In the genomic region with DNA sequence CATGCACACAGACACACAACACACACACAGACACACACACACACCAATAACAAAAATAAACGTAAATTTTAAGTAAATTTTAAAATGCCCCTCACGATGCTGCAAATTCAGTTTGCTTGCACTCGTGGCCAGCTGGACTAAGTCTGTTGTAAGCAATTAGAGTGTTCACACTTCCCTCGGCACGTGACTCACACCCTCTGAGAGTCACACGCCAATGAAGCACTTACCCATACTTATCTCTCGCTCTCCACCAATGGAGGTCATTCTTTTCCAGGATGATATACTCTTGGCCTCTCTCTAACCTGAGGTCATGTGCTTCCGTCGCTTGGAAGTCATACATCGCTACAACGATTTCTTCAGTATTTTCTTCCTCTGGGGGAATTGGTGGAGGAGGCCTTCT, we compare ENCODE assay signal across 29 mouse cellular contexts. TPM values are rescaled to one million over a fixed set of nuclear protein-coding genes. Genes with fewer than 3 reads are reported as not detected.
DNase-seq lines count a peak whose midpoint lies in the region; ATAC-seq and TF ChIP-seq lines count a peak whose summit lies in the region.
"Had no signal": no experiment of that assay in that cellular context is flagged by ENCODE, and none has a peak within 500 bp of the region (broad histone marks: within the 10 kb centered on the region; RNA-seq: fewer than 3 reads in every experiment).

No protein-coding gene starts in this region.

- peaks cover 4% of the 10 kb centered on the region for H3K4me1 ChIP-seq in heart, postnatal 0 days (ENCODE audit: control insufficient read depth, insufficient read depth)
- peaks cover 20% of the 10 kb centered on the region for H3K4me1 ChIP-seq in bone marrow macrophage, adult 2 months (ENCODE audit: control insufficient read depth, insufficient read depth, low read length)
- H3K4me1 ChIP-seq: embryonic facial prominence, embryonic 12.5 days; embryonic facial prominence, embryonic 15.5 days; heart, embryonic 10.5 days; hindbrain, embryonic 10.5 days; hindbrain, embryonic 13.5 days; intestine, embryonic 15.5 days had no signal

- peak; percentile 31 for DNase-seq in heart, postnatal 0 days (ENCODE audit: low spot score)
- DNase-seq in heart, postnatal 25 days (ENCODE audit: low spot score), result no peak
- no peak for DNase-seq in Muller cell, postnatal 12 days (ENCODE audit: inconsistent ontology term)
- no peak for DNase-seq in kidney, adult 9 months
- DNase-seq: adrenal gland, postnatal 10 days; adrenal gland, postnatal 36 days; cerebellum, adult 11 months; cerebellum, adult 2 months; cerebellum, adult 9-11 months; cerebellum, postnatal 25 days; gastrocnemius, postnatal 36 days; heart, adult 2 months; heart, postnatal 36 days; kidney, adult 11 months had no signal

- peaks cover 8% of the 10 kb centered on the region; the same call in 1 of the 2 replicates for H3K36me3 ChIP-seq in heart, postnatal 0 days (replicated peaks; ENCODE audit: control insufficient read depth, insufficient read depth, low read length)
- no peaks in the 10 kb centered on the region for H3K36me3 ChIP-seq in C2C12 (ENCODE audit: control insufficient read depth, insufficient read depth)
- H3K36me3 ChIP-seq: embryonic facial prominence, embryonic 12.5 days; embryonic facial prominence, embryonic 15.5 days; hindbrain, embryonic 10.5 days; hindbrain, embryonic 13.5 days; intestine, embryonic 15.5 days had no signal

- no peak for TF ChIP-seq CTCF in heart, postnatal 0 days (IDR thresholded peaks at IDR 0.05; ENCODE audit: low read depth)
- TF ChIP-seq CTCF in C2C12 (IDR thresholded peaks at IDR 0.05; ENCODE audit: control insufficient read depth, insufficient read depth, insufficient read length), result no peak
- no peak for TF ChIP-seq CTCF in bone marrow macrophage, adult 2 months (IDR thresholded peaks at IDR 0.05; ENCODE audit: low read depth, low read length)

- no peaks in the 10 kb centered on the region for H3K79me3 ChIP-seq in C2C12 (ENCODE audit: low read depth)

- no peak overlapping the region for H3K4me2 ChIP-seq in heart, postnatal 0 days (ENCODE audit: low read depth, low read length)
- H3K4me2 ChIP-seq: embryonic facial prominence, embryonic 12.5 days; embryonic facial prominence, embryonic 15.5 days; heart, embryonic 13.5 days; hindbrain, embryonic 13.5 days; intestine, embryonic 15.5 days had no signal

- H3K79me2 ChIP-seq in C2C12 (ENCODE audit: control insufficient read depth, insufficient read depth), result no peaks in the 10 kb centered on the region

- no peaks in the 10 kb centered on the region for H3K27me3 ChIP-seq in heart, postnatal 0 days (ENCODE audit: control insufficient read depth, insufficient read depth, low read length)
- no peaks in the 10 kb centered on the region for H3K27me3 ChIP-seq in C2C12 (ENCODE audit: control insufficient read depth, insufficient read depth, insufficient read length)
- H3K27me3 ChIP-seq: CH12.LX; embryonic facial prominence, embryonic 12.5 days; embryonic facial prominence, embryonic 15.5 days; heart, embryonic 13.5 days; hindbrain, embryonic 13.5 days; intestine, embryonic 15.5 days had no signal

- no peak overlapping the region for H3K27ac ChIP-seq in heart, postnatal 0 days (ENCODE audit: low read depth)
- H3K27ac ChIP-seq in bone marrow macrophage, adult 2 months (ENCODE audit: insufficient read depth, low read depth, low read length), result peak overlapping the region; percentile 60
- H3K27ac ChIP-seq: embryonic facial prominence, embryonic 12.5 days; embryonic facial prominence, embryonic 15.5 days; heart, adult 2 months; heart, embryonic 10.5 days; heart, embryonic 13.5 days; hindbrain, embryonic 10.5 days; hindbrain, embryonic 13.5 days; intestine, embryonic 15.5 days had no signal

- no peaks in the 10 kb centered on the region for H3K9me3 ChIP-seq in heart, postnatal 0 days (replicated peaks; ENCODE audit: control insufficient read depth, low read length)
- H3K9me3 ChIP-seq: embryonic facial prominence, embryonic 12.5 days; embryonic facial prominence, embryonic 15.5 days; G1E; heart, embryonic 10.5 days; heart, embryonic 13.5 days; hindbrain, embryonic 10.5 days; hindbrain, embryonic 13.5 days; intestine, embryonic 15.5 days had no signal

- intact Hi-C loops in heart, postnatal 25 days (cut with DNase I), result loop anchor here (10.0 kb wide), 1 partner anchor 183 kb away; no protein-coding TSS in a partner anchor

- no peak overlapping the region for H3ac ChIP-seq in C2C12 (ENCODE audit: control insufficient read depth, insufficient read length, low read depth)

- TF ChIP-seq EP300 in heart, postnatal 0 days (IDR thresholded peaks at IDR 0.05; ENCODE audit: low read depth), result no peak

- ATAC-seq in heart, postnatal 0 days (ENCODE audit: insufficient read depth, low read depth), result peak; percentile 73
- ATAC-seq: activated CD4-positive, CD25-positive, alpha-beta regulatory T cell, adult 4 months; hindbrain, embryonic 16.5 days; intestine, embryonic 15.5 days had no signal

- WGBS in heart, postnatal 0 days, result 50% methylated on average over 11 of the region's 11 CpGs

- H3K9ac ChIP-seq in heart, postnatal 0 days (replicated peaks; ENCODE audit: low read depth, low read length), result no peak overlapping the region
- H3K9ac ChIP-seq: embryonic facial prominence, embryonic 12.5 days; embryonic facial prominence, embryonic 15.5 days; heart, embryonic 13.5 days; hindbrain, embryonic 13.5 days; intestine, embryonic 15.5 days had no signal

- no peak overlapping the region for H3K4me3 ChIP-seq in heart, postnatal 0 days (ENCODE audit: low read depth, low read length)
- no peak overlapping the region for H3K4me3 ChIP-seq in C2C12 (ENCODE audit: insufficient read depth, poor library complexity, severe bottlenecking)
- no peak overlapping the region for H3K4me3 ChIP-seq in bone marrow macrophage, adult 2 months (ENCODE audit: insufficient read depth, low read length)
- H3K4me3 ChIP-seq: embryonic facial prominence, embryonic 12.5 days; embryonic facial prominence, embryonic 15.5 days; heart, adult 2 months; heart, embryonic 10.5 days; heart, embryonic 13.5 days; hindbrain, embryonic 10.5 days; hindbrain, embryonic 13.5 days; intestine, embryonic 15.5 days had no signal

- TF ChIP-seq POLR2A in bone marrow macrophage, adult 2 months (IDR thresholded peaks at IDR 0.05; ENCODE audit: borderline replicate concordance, low read depth, low read length), result no peak

TF ChIP-seq in C2C12, 6 proteins besides CTCF, POLR2A, EP300 and RAD21:
- TF ChIP-seq FOSL1 (IDR thresholded peaks at IDR 0.05; ENCODE audit: insufficient read depth, low read length, poor library complexity, severe bottlenecking), result no peak
- TF ChIP-seq MAX (IDR thresholded peaks at IDR 0.05), result no peak
- TF ChIP-seq CEBPB (IDR thresholded peaks at IDR 0.05; ENCODE audit: low read depth), result no peak
- TF ChIP-seq USF1 (IDR thresholded peaks at IDR 0.05; ENCODE audit: low read depth), result peak; percentile 50
- TF ChIP-seq MYOD1 (IDR thresholded peaks at IDR 0.05; ENCODE audit: control insufficient read depth, insufficient read length, low read depth), result no peak
- no peak for TF ChIP-seq MYOG (IDR thresholded peaks at IDR 0.05; ENCODE audit: control insufficient read depth, extremely low read depth, insufficient read length)

RNA-seq across cellular contexts. Expression of gene Txk, which starts 29.2 kb away (rescaled TPM):
- 0.19 TPM in 1 of 2 replicates, not detected in the other for total RNA-seq in heart, postnatal 0 days (2014; rRNA removed; ENCODE audit: low replicate concordance)
- polyA plus RNA-seq in heart, postnatal 0 days (2015; fragmentation: Nextera tagmentation; extraction: Ambion mirVana), result 0.10 TPM in 1 of 2 replicates, not detected in the other
- under 1 TPM; 0.08 to 0.14 TPM for total RNA-seq in heart, postnatal 25 days (2021)
- polyA plus RNA-seq in C2C12 (2012; fragmentation: generic; extraction: Trizol), result 0.04 TPM
- polyA plus RNA-seq in bone marrow macrophage, adult 2 months (2012; ENCODE audit: insufficient read depth, insufficient read length, missing spikeins), result 0.24 and 0.25 TPM in 2 replicates
- total RNA-seq: gastrocnemius, adult 8-10 months had no signal
- polyA plus RNA-seq: forebrain, embryonic 11.5 days; G1E; heart, embryonic 10.5 days; hindbrain, embryonic 10.5 days had no signal
